Mouse (Mus musculus) liver, postnatal 0 days (tissue): ENCODE results near the gene Ccer2.

Experiments
- CTCF ChIP-seq: sonication (generic); IDR thresholded peaks from 2 replicates; pipeline ENCODE4 v1.5.1; 2016; ENCODE audit warnings: antibody characterized with exemption, low read depth
- EP300 ChIP-seq: IDR thresholded peaks from 2 replicates; pipeline ENCODE4 v1.6.1; 2016; ENCODE audit warnings: antibody characterized with exemption, low read depth, mild to moderate bottlenecking

- TF ChIP-seq EP300: no peak
- TF ChIP-seq CTCF: peak; percentile 36
These were observed 50.9 kb downstream of the Ccer2 start for GRCm38 (mm10) chr7:28806869-28807268.
